Mouse (Mus musculus): ENCODE measurements around the gene Brap.
"Not testable (repeated sequence)": the region's sequence is repeated elsewhere in the genome, so short reads cannot be mapped to it uniquely, and the experiment has no call there.

Gene Brap

GRCm38 (mm10) chr5:121660059-121660896 lies at the start of gene Brap, which contains the start of gene Acad10:
Brap (plus strand) TSS chr5:121660563.
Acad10 (minus strand) TSS chr5:121660514.
- DNase-seq (ENCODE audit: low read depth, low spot score), result peak; percentile 93

GRCm38 (mm10) chr5:121612036-121612435 lies 48.3 kb upstream of the Brap start:
- no peak for DNase-seq (ENCODE audit: low read depth, low spot score)

GRCm38 (mm10) chr5:121614921-121615320 lies 45.4 kb upstream of the Brap start:
- not testable (repeated sequence) for DNase-seq (ENCODE audit: low read depth, low spot score)

DNA sequence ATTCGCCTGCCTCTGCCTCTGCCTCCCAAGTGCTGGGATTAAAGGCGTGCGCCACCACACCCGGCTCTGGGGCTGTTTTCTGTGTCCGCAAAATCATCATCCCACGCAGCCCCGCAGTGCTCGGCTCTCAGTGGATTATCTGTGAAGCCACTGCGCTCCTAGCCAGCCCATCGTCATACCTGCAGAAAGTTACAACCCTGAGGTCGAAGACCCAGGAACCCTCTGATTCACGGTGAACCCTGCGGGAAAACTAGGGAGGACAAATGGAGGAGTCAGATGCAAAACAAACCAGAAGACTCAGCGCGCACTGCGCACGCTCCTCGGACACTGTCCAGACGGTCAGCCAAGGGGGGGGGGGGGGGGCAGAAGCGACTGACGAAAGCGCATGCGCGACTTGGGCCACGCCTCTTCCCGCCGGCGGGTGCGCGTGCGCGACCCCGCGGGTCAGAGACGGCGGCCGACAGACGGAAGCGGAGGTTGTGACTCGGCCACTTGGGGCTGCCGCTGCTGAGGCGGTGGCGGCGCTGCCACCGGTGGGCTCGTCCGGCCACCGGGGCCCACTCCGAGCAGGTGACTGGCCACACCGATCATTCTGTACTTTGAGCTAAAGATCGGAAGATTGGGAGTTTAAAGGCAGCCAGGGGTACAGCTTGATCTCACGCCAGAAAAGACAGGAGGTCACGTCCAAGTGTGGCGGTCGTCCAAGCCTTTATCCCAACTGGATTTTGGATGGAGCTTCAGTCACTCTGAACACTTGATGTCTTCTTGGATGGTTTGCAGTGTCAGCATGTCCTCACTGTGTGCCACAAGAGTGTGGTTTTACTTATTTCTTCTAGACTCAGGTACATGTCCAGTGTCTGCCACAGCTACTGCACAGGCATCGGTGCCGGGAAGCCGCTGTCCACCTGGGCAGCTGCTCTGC lies 41.5 kb upstream of the Brap start, which contains the start of gene Acad12:
Acad12 (minus strand) TSS at position 347 of the 922 bp plus-strand sequence.
- peak; percentile 87 for DNase-seq (ENCODE audit: low read depth, low spot score)

GRCm38 (mm10) chr5:121621102-121621501 lies 39.3 kb upstream of the Brap start:
- no peak for DNase-seq (ENCODE audit: low read depth, low spot score)

DNA sequence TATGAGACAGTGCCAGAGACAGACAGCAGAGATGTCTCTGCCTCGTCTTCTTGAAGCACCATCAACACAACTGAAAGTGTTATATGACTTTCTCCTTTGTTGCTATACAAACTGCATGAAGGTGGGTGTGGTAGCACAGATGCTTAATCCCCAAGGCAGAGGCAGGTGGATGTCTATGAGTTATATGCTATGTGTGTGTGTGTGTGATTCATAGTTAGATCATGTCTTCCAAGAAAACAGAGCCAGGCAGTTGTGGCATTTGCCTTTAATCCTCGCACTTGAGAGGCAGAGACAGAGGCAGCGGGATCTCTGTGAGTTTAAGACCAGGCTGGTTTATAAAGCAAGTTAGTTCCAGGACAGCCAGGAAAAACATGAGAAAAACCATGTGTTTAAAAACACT lies 37.1 kb upstream of the Brap start:
- no peak for DNase-seq (ENCODE audit: low read depth, low spot score)

DNA sequence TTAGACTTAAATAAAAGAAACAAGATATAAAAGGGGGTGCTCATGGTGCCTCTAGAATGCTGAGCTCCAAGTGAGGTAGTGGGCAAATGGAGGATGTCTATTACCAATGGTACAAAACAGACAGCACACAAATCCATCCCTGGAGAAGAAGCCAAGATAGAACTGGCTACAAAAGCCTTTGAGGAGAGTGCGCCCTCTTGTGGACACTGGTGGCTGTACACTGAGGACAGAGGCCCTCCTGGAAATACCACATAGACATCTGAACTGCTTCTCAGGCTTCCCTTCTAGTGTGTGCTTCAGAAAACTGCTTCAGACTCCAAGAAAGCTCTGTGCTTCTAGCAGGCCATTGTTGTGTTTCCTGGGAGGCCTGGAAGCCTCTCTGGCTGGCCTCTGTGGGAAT lies 32.5 kb upstream of the Brap start:
- DNase-seq (ENCODE audit: low read depth, low spot score), result peak; percentile 81

DNA sequence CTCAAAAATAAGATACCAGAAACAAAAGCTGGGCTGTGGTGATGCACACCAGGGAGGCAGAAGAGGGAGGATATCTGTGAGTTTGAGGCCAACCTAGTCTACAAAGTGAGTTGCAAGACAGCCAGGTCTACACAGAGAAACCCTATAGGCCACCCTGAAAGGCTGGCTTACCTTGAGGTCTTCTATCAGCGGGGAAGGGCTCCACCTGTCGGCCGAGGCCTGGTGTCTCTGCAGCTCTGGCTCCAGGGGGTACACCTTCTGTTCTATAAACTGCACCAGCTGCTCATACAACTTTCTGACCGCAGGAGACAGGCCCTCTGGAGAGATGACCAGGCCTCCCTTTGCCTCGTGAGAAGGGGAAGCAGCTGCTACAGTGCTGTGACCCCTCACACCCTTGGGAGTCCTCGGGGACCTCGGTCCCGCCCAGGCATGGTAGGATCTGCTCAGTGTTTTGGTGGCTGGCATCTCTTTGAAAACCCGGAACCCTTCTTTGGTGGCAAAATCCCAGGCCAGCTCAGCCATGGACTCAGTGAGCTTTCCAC lies 29.2 kb upstream of the Brap start:
- not testable (repeated sequence) for DNase-seq (ENCODE audit: low read depth, low spot score)

- no peak for DNase-seq (ENCODE audit: low read depth, low spot score)
Observed at GRCm38 (mm10) chr5:121632804-121633203, 27.6 kb upstream of the Brap start.

- no peak for DNase-seq (ENCODE audit: low read depth, low spot score)
Observed at GRCm38 (mm10) chr5:121634668-121635067, 25.7 kb upstream of the Brap start.

- DNase-seq (ENCODE audit: low read depth, low spot score), result no peak
Observed at GRCm38 (mm10) chr5:121637296-121637695, 23.1 kb upstream of the Brap start.

- no peak for DNase-seq (ENCODE audit: low read depth, low spot score)
Observed at GRCm38 (mm10) chr5:121639601-121640000, 20.8 kb upstream of the Brap start.

- DNase-seq (ENCODE audit: low read depth, low spot score), result peak; percentile 14
Observed at GRCm38 (mm10) chr5:121649134-121649533, 11.2 kb upstream of the Brap start.

DNA sequence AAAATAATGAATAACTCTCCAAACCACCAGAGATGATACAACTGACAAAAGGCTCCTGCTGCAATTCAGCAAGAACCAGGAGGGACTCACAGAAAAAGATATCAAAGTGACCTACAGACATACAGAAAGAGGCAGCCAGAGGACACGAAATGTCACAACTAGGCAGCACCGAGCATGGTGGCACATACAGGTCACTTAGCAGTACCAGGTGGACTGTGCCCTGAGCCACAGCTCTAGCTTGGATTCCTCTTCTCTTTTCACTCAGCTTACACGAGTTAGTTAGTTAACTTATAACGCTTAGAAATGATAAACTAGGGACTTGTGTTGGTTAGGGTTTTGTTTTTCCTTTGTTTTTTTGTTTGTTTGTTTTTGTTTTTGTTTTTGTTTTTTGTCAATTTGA lies 5.8 kb upstream of the Brap start:
- DNase-seq (ENCODE audit: low read depth, low spot score), result no peak

DNA sequence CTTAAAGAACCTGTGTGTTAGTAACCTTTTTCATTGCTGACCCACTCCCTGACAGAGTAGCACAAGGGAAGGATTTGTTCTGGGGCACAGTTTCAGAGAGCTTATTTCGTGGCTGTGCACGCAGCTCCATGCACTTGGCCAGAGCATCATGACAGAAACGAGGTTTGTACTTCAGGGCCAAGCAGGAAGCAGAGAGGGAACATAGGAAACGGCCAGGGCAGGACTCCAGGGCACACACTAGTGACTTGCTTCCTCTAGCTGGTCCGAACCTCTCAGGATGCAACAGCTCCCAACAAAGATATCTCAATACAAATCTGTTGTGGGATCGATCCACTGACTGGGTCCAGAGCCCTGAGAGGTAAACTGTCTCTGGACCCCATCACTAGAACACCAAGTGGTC lies 3.5 kb upstream of the Brap start:
- not testable (repeated sequence) for DNase-seq (ENCODE audit: low read depth, low spot score)

GRCm38 (mm10) chr5:121657656-121658055 lies 2.7 kb upstream of the Brap start:
- not testable (repeated sequence) for DNase-seq (ENCODE audit: low read depth, low spot score)

GRCm38 (mm10) chr5:121660897-121661254 lies 513 bp downstream of the Brap start:
- DNase-seq (ENCODE audit: low read depth, low spot score), result peak; percentile 58

DNA sequence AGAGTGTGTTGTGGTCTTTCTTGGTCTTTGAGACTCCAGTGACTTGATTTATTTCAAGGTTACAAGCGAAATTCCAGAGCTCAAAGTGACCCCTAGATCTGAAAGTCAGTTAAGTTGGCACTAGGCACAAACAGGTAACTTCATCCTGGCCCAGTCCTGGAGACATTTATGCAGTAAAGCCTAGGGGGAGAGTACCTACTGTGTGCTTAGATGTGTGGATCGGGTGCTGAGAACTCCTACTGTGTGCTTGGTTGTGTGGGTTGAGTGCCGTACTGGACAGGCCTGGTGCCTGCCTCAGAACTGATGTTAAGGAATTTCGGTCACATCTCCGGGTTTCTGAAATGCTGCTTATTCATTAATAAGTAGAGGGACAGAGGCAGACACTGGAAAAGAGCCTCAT lies 1.1 kb downstream of the Brap start:
- DNase-seq (ENCODE audit: low read depth, low spot score), result no peak

GRCm38 (mm10) chr5:121663456-121663855 lies 3.1 kb downstream of the Brap start:
- no peak for DNase-seq (ENCODE audit: low read depth, low spot score)

GRCm38 (mm10) chr5:121664078-121664477 lies 3.7 kb downstream of the Brap start:
- no peak for DNase-seq (ENCODE audit: low read depth, low spot score)

DNA sequence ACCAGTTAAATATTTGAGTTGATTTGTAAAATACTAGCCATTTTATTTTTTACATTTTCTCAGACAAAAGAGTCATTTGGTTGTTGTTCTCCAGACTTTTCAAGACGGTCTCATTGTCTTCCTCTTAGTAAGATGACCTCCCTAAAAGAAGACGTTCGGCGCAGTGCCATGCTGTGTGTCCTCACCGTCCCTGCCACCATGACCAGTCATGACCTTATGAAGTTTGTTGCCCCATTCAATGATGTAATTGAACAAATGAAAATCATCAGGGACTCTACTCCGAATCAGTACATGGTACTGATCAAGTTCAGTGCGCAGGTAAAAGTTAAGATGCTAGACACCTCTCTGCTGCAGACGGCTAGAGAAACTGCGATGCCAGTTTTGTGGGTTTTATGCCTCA lies 4.6 kb downstream of the Brap start:
- DNase-seq (ENCODE audit: low read depth, low spot score), result no peak

DNA sequence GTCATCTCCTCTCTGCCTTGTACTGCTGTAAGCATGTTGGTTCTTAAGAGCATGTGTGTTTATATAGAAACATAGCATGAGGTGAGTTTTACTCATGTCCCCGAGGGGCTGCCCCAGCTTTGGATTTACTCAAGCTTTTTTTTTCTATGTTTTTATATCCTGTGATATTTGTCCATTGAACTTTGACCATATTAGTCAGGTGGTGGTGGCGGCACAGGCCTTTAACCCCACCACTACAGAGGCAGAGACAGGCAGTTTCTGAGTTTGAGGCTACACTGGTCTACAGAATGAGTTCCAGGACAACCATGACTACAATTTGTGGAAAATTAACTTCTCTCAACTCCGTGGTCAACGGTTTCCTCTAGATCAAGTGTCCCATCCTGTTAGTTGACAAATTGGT lies 6.7 kb downstream of the Brap start:
- no peak for DNase-seq (ENCODE audit: low read depth, low spot score)

Measured in CD4-positive, CD25-positive, alpha-beta regulatory T cell, adult 2 months (primary cell).